Mouse (Mus musculus) intestine, embryonic 15.5 days (tissue): Measurements from ENCODE around the gene Slc44a1. TPM values are rescaled to one million over a fixed set of nuclear protein-coding genes. Genes with fewer than 3 reads are reported as not detected.

Source experiments
- ATAC-seq: fragments of 200-750 bp; cut with Nextera tagmentation; 2 replicates; pipeline ENCODE4 v1.8.0; 2017; ENCODE audit warnings: moderate TSS enrichment, moderate library complexity
- H3K27ac ChIP-seq: fragments of 300-500 bp; sonication (generic); 2 replicates; pipeline ENCODE4 v1.5.1; 2015; ENCODE audit warnings: mild to moderate bottlenecking, inconsistent platforms
- H3K27me3 ChIP-seq: fragments of 300-500 bp; sonication (generic); replicated peaks from 2 replicates; pipeline ENCODE4 v1.6.1; 2015; ENCODE audit warnings: inconsistent platforms
- H3K36me3 ChIP-seq: fragments of 300-500 bp; sonication (generic); 2 replicates; pipeline ENCODE4 v1.6.1; 2015; ENCODE audit warnings: inconsistent platforms
- H3K4me1 ChIP-seq: fragments of 300-500 bp; sonication (generic); replicated peaks from 2 replicates; pipeline ENCODE4 v1.6.1; 2015; ENCODE audit warnings: inconsistent platforms
- H3K4me2 ChIP-seq: fragments of 300-500 bp; sonication (generic); replicated peaks from 2 replicates; pipeline ENCODE4 v1.6.1; 2015; ENCODE audit warnings: mild to moderate bottlenecking, inconsistent platforms
- H3K4me3 ChIP-seq: fragments of 300-500 bp; sonication (generic); replicated peaks from 2 replicates; pipeline ENCODE4 v1.5.1; 2015; ENCODE audit warnings: inconsistent platforms
- H3K9ac ChIP-seq: fragments of 300-500 bp; sonication (generic); 2 replicates; pipeline ENCODE4 v1.6.1; 2015; ENCODE audit warnings: inconsistent platforms
- H3K9me3 ChIP-seq: fragments of 300-500 bp; sonication (generic); 2 replicates; pipeline ENCODE4 v1.6.1; 2016; ENCODE audit warnings: inconsistent platforms
- WGBS: fragments of 180-500 bp; shearing (Covaris S2); methylation state at CpG from one replicate; pipeline ENCODE4 v1.1.7; 2015; 5-methylcytosine and 5-hydroxymethylcytosine counted together
- polyA plus RNA-seq: library from polyadenylated mRNA; unstranded; fragments of >200 nt; fragmentation: Nextera tagmentation; extraction: Ambion mirVana; gene quantifications from 2 replicates; pipeline ENCODE4 v1.2.1, GENCODE M21; 2015

Gene Slc44a1
- polyA plus RNA-seq, 1 experiment from 2014 or later: 56.3 TPM

- H3K9me3 ChIP-seq: no peaks in the 10 kb centered on the region
- 0 out of 2 replicates have a peak, but pooled peaks cover 5% of the 10 kb centered on the region for H3K4me1 ChIP-seq
- no peak overlapping the region for H3K4me2 ChIP-seq
- no peaks in the 10 kb centered on the region for H3K36me3 ChIP-seq
- H3K9ac ChIP-seq: no peak overlapping the region
- 86% methylated on average over 7 of the region's 7 CpGs for WGBS
- no peak overlapping the region for H3K27ac ChIP-seq
- H3K27me3 ChIP-seq: no peaks in the 10 kb centered on the region
- no peak overlapping the region for H3K4me3 ChIP-seq
- no peak for ATAC-seq
Observed at GRCm38 (mm10) chr4:53490371-53490770, 50.2 kb downstream of the Slc44a1 start.

GRCm38 (mm10) chr4:53491269-53491668 lies 51.1 kb downstream of the Slc44a1 start:
- no peak overlapping the region for H3K4me2 ChIP-seq
- ATAC-seq: no peak

GRCm38 (mm10) chr4:53495646-53496045 lies 55.4 kb downstream of the Slc44a1 start:
- Histone ChIP-seq H3K4me2 (no peak overlapping the region), H3K4me3 (no peak overlapping the region), H3K27me3 (no peaks in the 10 kb centered on the region), H3K36me3 (no peaks in the 10 kb centered on the region), H3K9ac (no peak overlapping the region), H3K9me3 (no peaks in the 10 kb centered on the region), H3K27ac (no peak overlapping the region), H3K4me1 (no peaks in the 10 kb centered on the region)
- no peak for ATAC-seq
- WGBS: 69% methylated on average over 2 of the region's 2 CpGs

More at GRCm38 (mm10) chr4:53491269-53491668, 51.1 kb downstream of the Slc44a1 start:
- no peaks in the 10 kb centered on the region for H3K27me3 ChIP-seq
- H3K4me1 ChIP-seq: 0 out of 2 replicates have a peak, but pooled peaks cover 3% of the 10 kb centered on the region
- H3K27ac ChIP-seq: no peak overlapping the region
- no peaks in the 10 kb centered on the region for H3K36me3 ChIP-seq
- H3K9ac ChIP-seq: no peak overlapping the region
- no peak overlapping the region for H3K4me3 ChIP-seq
- H3K9me3 ChIP-seq: no peaks in the 10 kb centered on the region
- 82% methylated on average over 4 of the region's 4 CpGs for WGBS

GRCm38 (mm10) chr4:53502764-53503163 lies 62.6 kb downstream of the Slc44a1 start:
- no peak overlapping the region for H3K27ac ChIP-seq
- 64% methylated on average over 2 of the region's 2 CpGs for WGBS
- peak; percentile 92 for ATAC-seq

GRCm38 (mm10) chr4:53512131-53512916 lies 72.1 kb downstream of the Slc44a1 start:
- peaks cover 12% of the 10 kb centered on the region; the same call in 1 of the 2 replicates for H3K4me1 ChIP-seq
- no peaks in the 10 kb centered on the region for H3K9me3 ChIP-seq
- WGBS: 51% methylated on average over 15 of the region's 15 CpGs
- H3K27ac ChIP-seq: 0 out of 2 replicates have a peak overlapping the region, but pooled peaks have one; percentile 33
- peak; percentile 65 for ATAC-seq
- no peak overlapping the region for H3K4me2 ChIP-seq
- H3K36me3 ChIP-seq: no peaks in the 10 kb centered on the region
- H3K27me3 ChIP-seq: no peaks in the 10 kb centered on the region
- no peak overlapping the region for H3K4me3 ChIP-seq
- no peak overlapping the region for H3K9ac ChIP-seq

More at GRCm38 (mm10) chr4:53502764-53503163, 62.6 kb downstream of the Slc44a1 start:
- no peaks in the 10 kb centered on the region for H3K9me3 ChIP-seq
- no peak overlapping the region for H3K9ac ChIP-seq
- H3K4me2 ChIP-seq: no peak overlapping the region
- H3K36me3 ChIP-seq: no peaks in the 10 kb centered on the region
- H3K4me1 ChIP-seq: no peaks in the 10 kb centered on the region
- no peak overlapping the region for H3K4me3 ChIP-seq
- no peaks in the 10 kb centered on the region for H3K27me3 ChIP-seq

- H3K9me3 ChIP-seq: no peaks in the 10 kb centered on the region
- no peak for ATAC-seq
- WGBS: 53% methylated on average over 11 of the region's 11 CpGs
- H3K4me3 ChIP-seq: no peak overlapping the region
- H3K9ac ChIP-seq: no peak overlapping the region
- no peak overlapping the region for H3K27ac ChIP-seq
- H3K36me3 ChIP-seq: no peaks in the 10 kb centered on the region
- H3K27me3 ChIP-seq: no peaks in the 10 kb centered on the region
- peaks cover 12% of the 10 kb centered on the region; the same call in 1 of the 2 replicates for H3K4me1 ChIP-seq
- no peak overlapping the region for H3K4me2 ChIP-seq
Observed at GRCm38 (mm10) chr4:53513276-53514081, 73.3 kb downstream of the Slc44a1 start.

- Histone ChIP-seq H3K27ac (no peak overlapping the region), H3K4me2 (no peak overlapping the region), H3K9ac (no peak overlapping the region), H3K36me3 (no peaks in the 10 kb centered on the region), H3K27me3 (no peaks in the 10 kb centered on the region), H3K9me3 (no peaks in the 10 kb centered on the region), H3K4me1 (peaks cover 12% of the 10 kb centered on the region; the same call in 1 of the 2 replicates), H3K4me3 (no peak overlapping the region)
- whole genome bisulfite sequencing: 73% methylated on average over 6 of the region's 6 CpGs
- peak; percentile 34; the same call in 1 of the 2 replicates for ATAC-seq
Observed at GRCm38 (mm10) chr4:53516011-53516532, 75.9 kb downstream of the Slc44a1 start.

- ATAC-seq: no peak
- Histone ChIP-seq H3K27me3 (no peaks in the 10 kb centered on the region), H3K27ac (no peak overlapping the region), H3K36me3 (no peaks in the 10 kb centered on the region), H3K4me3 (no peak overlapping the region), H3K9ac (no peak overlapping the region), H3K9me3 (no peaks in the 10 kb centered on the region), H3K4me2 (no peak overlapping the region), H3K4me1 (no peaks in the 10 kb centered on the region)
- 94% methylated on average over 2 of the region's 2 CpGs for WGBS
Observed at GRCm38 (mm10) chr4:53519429-53519828, 79.2 kb downstream of the Slc44a1 start.

GRCm38 (mm10) chr4:53521028-53521427 lies 80.8 kb downstream of the Slc44a1 start:
- no peaks in the 10 kb centered on the region for H3K27me3 ChIP-seq
- H3K9ac ChIP-seq: no peak overlapping the region
- H3K4me2 ChIP-seq: no peak overlapping the region
- H3K4me1 ChIP-seq: no peaks in the 10 kb centered on the region
- no peak overlapping the region for H3K4me3 ChIP-seq
- no peak overlapping the region for H3K27ac ChIP-seq
- no peaks in the 10 kb centered on the region for H3K36me3 ChIP-seq
- no peak for ATAC-seq
- no peaks in the 10 kb centered on the region for H3K9me3 ChIP-seq
- WGBS: 62% methylated on average over 8 of the region's 8 CpGs

GRCm38 (mm10) chr4:53522655-53523054 lies 82.4 kb downstream of the Slc44a1 start:
- no peak for ATAC-seq
- 73% methylated on average over 8 of the region's 8 CpGs for WGBS
- H3K9ac ChIP-seq: no peak overlapping the region

GRCm38 (mm10) chr4:53525503-53525902 lies 85.3 kb downstream of the Slc44a1 start:
- no peaks in the 10 kb centered on the region for H3K36me3 ChIP-seq
- no peak overlapping the region for H3K4me3 ChIP-seq
- no peak overlapping the region for H3K9ac ChIP-seq
- no peaks in the 10 kb centered on the region for H3K9me3 ChIP-seq
- WGBS: 68% methylated on average over 6 of the region's 6 CpGs
- no peak overlapping the region for H3K4me2 ChIP-seq
- no peak for ATAC-seq
- no peaks in the 10 kb centered on the region for H3K4me1 ChIP-seq
- H3K27me3 ChIP-seq: no peaks in the 10 kb centered on the region
- no peak overlapping the region for H3K27ac ChIP-seq

More at GRCm38 (mm10) chr4:53522655-53523054, 82.4 kb downstream of the Slc44a1 start:
- H3K4me2 ChIP-seq: no peak overlapping the region
- no peak overlapping the region for H3K4me3 ChIP-seq
- H3K36me3 ChIP-seq: no peaks in the 10 kb centered on the region
- no peaks in the 10 kb centered on the region for H3K27me3 ChIP-seq
- no peak overlapping the region for H3K27ac ChIP-seq
- H3K4me1 ChIP-seq: no peaks in the 10 kb centered on the region
- no peaks in the 10 kb centered on the region for H3K9me3 ChIP-seq

GRCm38 (mm10) chr4:53525994-53526393 lies 85.8 kb downstream of the Slc44a1 start:
- H3K27ac ChIP-seq: no peak overlapping the region
- H3K27me3 ChIP-seq: no peaks in the 10 kb centered on the region
- H3K4me1 ChIP-seq: no peaks in the 10 kb centered on the region
- H3K9me3 ChIP-seq: no peaks in the 10 kb centered on the region
- ATAC-seq: no peak
- H3K4me3 ChIP-seq: no peak overlapping the region
- WGBS: 52% methylated on average over 1 of the region's 1 CpGs
- H3K4me2 ChIP-seq: no peak overlapping the region
- H3K9ac ChIP-seq: no peak overlapping the region
- H3K36me3 ChIP-seq: no peaks in the 10 kb centered on the region
